Mouse (Mus musculus) stomach, embryonic 16.5 days (tissue): ENCODE measurements at regions not wholly inside any gene's neighbourhood (a gene's known extent, or its start where the extent isn't known, plus 50 kb on each side); places are given as distances from the start of the nearest gene placed in this dataset.

ENCODE experiments used
- ATAC-seq: fragments of 200-750 bp; cut with Nextera tagmentation; 2 replicates; pipeline ENCODE4 v1.8.0; 2017; ENCODE audit warnings: moderate number of reproducible peaks, moderate TSS enrichment; ENCODE audit not compliant: insufficient read depth, low FRiP score
- H3K27ac ChIP-seq: fragments of 300-500 bp; sonication (generic); 2 replicates; pipeline ENCODE4 v1.5.1; 2014; ENCODE audit warnings: low read length
- H3K27me3 ChIP-seq: fragments of 300-500 bp; sonication (generic); 2 replicates; pipeline ENCODE4 v1.6.1; 2014; ENCODE audit warnings: low read length, control low read depth, mixed read lengths; ENCODE audit not compliant: control insufficient read depth, insufficient read depth
- H3K36me3 ChIP-seq: fragments of 300-500 bp; sonication (generic); 2 replicates; pipeline ENCODE4 v1.6.1; 2014; ENCODE audit warnings: low read length; ENCODE audit not compliant: control insufficient read depth, insufficient read depth
- H3K4me1 ChIP-seq: fragments of 300-500 bp; sonication (generic); 2 replicates; pipeline ENCODE4 v1.6.1; 2014; ENCODE audit warnings: low read length, control low read depth, mixed read lengths; ENCODE audit not compliant: control insufficient read depth, insufficient read depth
- H3K4me2 ChIP-seq: fragments of 300-500 bp; sonication (generic); 2 replicates; pipeline ENCODE4 v1.6.1; 2014; ENCODE audit warnings: low read depth, low read length, mixed read lengths
- H3K4me3 ChIP-seq: fragments of 300-500 bp; sonication (generic); replicated peaks from 2 replicates; pipeline ENCODE4 v1.5.1; 2014; ENCODE audit warnings: mild to moderate bottlenecking, low read length
- H3K9ac ChIP-seq: fragments of 300-500 bp; sonication (generic); 2 replicates; pipeline ENCODE4 v1.6.1; 2014; ENCODE audit warnings: low read length
- H3K9me3 ChIP-seq: fragments of 300-500 bp; sonication (generic); replicated peaks from 2 replicates; pipeline ENCODE4 v1.6.1; 2016; ENCODE audit warnings: low read length, control low read depth; ENCODE audit not compliant: control insufficient read depth
- WGBS: fragments of 180-500 bp; shearing (Covaris S2); extraction: QIAGEN DNeasy Blood & Tissue Kit; methylation state at CpG from one replicate; pipeline ENCODE4 v1.1.7; 2014; 5-methylcytosine and 5-hydroxymethylcytosine counted together

GRCm38 (mm10) chr3:134648727-134649445, 179.9 kb upstream of the Tacr3 start:
- no peaks in the 10 kb centered on the region for H3K36me3 ChIP-seq
- no peaks in the 10 kb centered on the region for H3K4me1 ChIP-seq
- no peak overlapping the region for H3K4me2 ChIP-seq
- no peaks in the 10 kb centered on the region for H3K9me3 ChIP-seq
- H3K4me3 ChIP-seq, result no peak overlapping the region
- 45% methylated on average over 3 of the region's 3 CpGs for WGBS
- H3K9ac ChIP-seq, result no peak overlapping the region
- H3K27ac ChIP-seq, result no peak overlapping the region
- H3K27me3 ChIP-seq, result no peaks in the 10 kb centered on the region
- no peak for ATAC-seq

GRCm38 (mm10) chr3:134654051-134654450, 174.8 kb upstream of the Tacr3 start:
- Histone ChIP-seq H3K9ac (no peak overlapping the region), H3K4me3 (no peak overlapping the region), H3K36me3 (no peaks in the 10 kb centered on the region), H3K4me2 (no peak overlapping the region), H3K9me3 (no peaks in the 10 kb centered on the region), H3K27ac (no peak overlapping the region), H3K4me1 (no peaks in the 10 kb centered on the region), H3K27me3 (no peaks in the 10 kb centered on the region)
- 34% methylated on average over 4 of the region's 4 CpGs for WGBS
- ATAC-seq, result no peak

GRCm38 (mm10) chr3:134694893-134695292, 133.9 kb upstream of the Tacr3 start:
- H3K4me2 ChIP-seq, result no peak overlapping the region
- H3K4me1 ChIP-seq, result no peaks in the 10 kb centered on the region
- no peak for ATAC-seq
- no peak overlapping the region for H3K4me3 ChIP-seq
- no peaks in the 10 kb centered on the region for H3K9me3 ChIP-seq
- no peaks in the 10 kb centered on the region for H3K36me3 ChIP-seq
- no peaks in the 10 kb centered on the region for H3K27me3 ChIP-seq
- no peak overlapping the region for H3K9ac ChIP-seq
- H3K27ac ChIP-seq, result no peak overlapping the region
- WGBS, result 92% methylated on average over 2 of the region's 2 CpGs

GRCm38 (mm10) chr3:134718620-134719019, 110.2 kb upstream of the Tacr3 start:
- Histone ChIP-seq H3K9me3 (no peaks in the 10 kb centered on the region), H3K4me3 (no peak overlapping the region), H3K36me3 (no peaks in the 10 kb centered on the region), H3K27me3 (no peaks in the 10 kb centered on the region), H3K4me1 (no peaks in the 10 kb centered on the region), H3K4me2 (no peak overlapping the region), H3K27ac (no peak overlapping the region), H3K9ac (no peak overlapping the region)
- no peak for ATAC-seq
- 24% methylated on average over 2 of the region's 2 CpGs for WGBS

GRCm38 (mm10) chr3:134735684-134736083, 93.1 kb upstream of the Tacr3 start:
- Histone ChIP-seq H3K4me1 (no peaks in the 10 kb centered on the region), H3K27me3 (no peaks in the 10 kb centered on the region), H3K9ac (no peak overlapping the region), H3K9me3 (no peaks in the 10 kb centered on the region), H3K36me3 (no peaks in the 10 kb centered on the region), H3K4me3 (no peak overlapping the region), H3K27ac (no peak overlapping the region), H3K4me2 (no peak overlapping the region)
- WGBS, result 63% methylated on average over 1 of the region's 1 CpGs
- no peak for ATAC-seq

GRCm38 (mm10) chr3:134761108-134761507, 67.7 kb upstream of the Tacr3 start:
- H3K27me3 ChIP-seq, result no peaks in the 10 kb centered on the region

GRCm38 (mm10) chr3:134763264-134763936, 65.4 kb upstream of the Tacr3 start:
- no peak overlapping the region for H3K4me3 ChIP-seq
- no peaks in the 10 kb centered on the region for H3K36me3 ChIP-seq
- no peak overlapping the region for H3K9ac ChIP-seq
- no peaks in the 10 kb centered on the region for H3K4me1 ChIP-seq
- no peaks in the 10 kb centered on the region for H3K27me3 ChIP-seq
- no peak overlapping the region for H3K27ac ChIP-seq
- H3K4me2 ChIP-seq, result no peak overlapping the region
- no peak for ATAC-seq
- WGBS, result 64% methylated on average over 4 of the region's 4 CpGs
- no peaks in the 10 kb centered on the region for H3K9me3 ChIP-seq

More at GRCm38 (mm10) chr3:134761108-134761507, 67.7 kb upstream of the Tacr3 start:
- no peaks in the 10 kb centered on the region for H3K36me3 ChIP-seq
- no peak for ATAC-seq
- no peak overlapping the region for H3K4me2 ChIP-seq
- H3K9me3 ChIP-seq, result no peaks in the 10 kb centered on the region
- no peak overlapping the region for H3K4me3 ChIP-seq
- H3K4me1 ChIP-seq, result no peaks in the 10 kb centered on the region
- H3K27ac ChIP-seq, result no peak overlapping the region
- 98% methylated on average over 1 of the region's 1 CpGs for WGBS
- H3K9ac ChIP-seq, result no peak overlapping the region
